Mouse (Mus musculus) frontal cortex, postnatal 14 days (tissue): ENCODE measurements at regions not wholly inside any gene's neighbourhood (a gene's known extent, or its start where the extent isn't known, plus 50 kb on each side); places are given as distances from the start of the nearest gene placed in this dataset.

Experiments
- DNase-seq, 2 experiments: peaks; one replicate each; pipeline ENCODE4 v3.0.0; 2022; ENCODE audit warnings: low spot score in 2 of 2

DNA sequence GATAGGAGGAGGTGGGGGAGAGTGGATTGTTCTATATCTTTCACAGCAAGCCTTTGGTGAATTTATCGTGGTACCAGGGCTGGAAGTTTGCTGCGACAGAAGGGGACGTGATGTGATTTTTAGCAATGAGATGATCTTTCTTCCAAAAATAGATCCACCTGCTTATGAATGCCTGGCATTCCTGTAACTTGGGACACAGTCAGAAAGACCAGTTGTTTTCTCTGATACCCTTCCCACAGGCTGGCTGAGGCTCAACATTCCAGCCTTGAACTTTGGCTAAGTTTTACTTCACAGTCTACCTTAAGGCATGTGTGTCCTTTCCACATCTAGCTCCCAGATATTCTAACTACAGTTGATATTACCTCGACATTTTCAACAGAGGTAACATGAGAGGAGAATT is 1434.1 kb downstream of the Slc22a22 start:
- no peak for DNase-seq

DNA sequence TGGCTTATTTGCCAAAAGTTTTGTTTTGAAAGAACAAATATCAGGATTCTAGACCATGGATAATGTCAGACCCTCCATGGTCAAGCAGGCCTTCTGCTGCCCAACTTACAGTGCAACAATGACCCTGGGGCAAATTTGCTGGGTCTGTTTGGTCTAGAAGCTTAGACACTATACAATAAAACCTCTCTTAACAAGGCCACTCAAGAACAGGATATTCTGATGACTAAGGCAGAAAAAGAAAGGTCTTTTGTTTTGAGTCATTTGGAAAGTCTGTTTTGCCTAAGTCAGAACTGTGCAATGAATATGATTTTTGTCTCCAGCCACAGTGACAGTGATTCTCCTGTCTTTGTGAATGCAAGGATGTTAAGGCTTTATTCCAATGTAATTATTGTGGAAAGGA is 1435.0 kb downstream of the Slc22a22 start:
- no peak for DNase-seq

DNA sequence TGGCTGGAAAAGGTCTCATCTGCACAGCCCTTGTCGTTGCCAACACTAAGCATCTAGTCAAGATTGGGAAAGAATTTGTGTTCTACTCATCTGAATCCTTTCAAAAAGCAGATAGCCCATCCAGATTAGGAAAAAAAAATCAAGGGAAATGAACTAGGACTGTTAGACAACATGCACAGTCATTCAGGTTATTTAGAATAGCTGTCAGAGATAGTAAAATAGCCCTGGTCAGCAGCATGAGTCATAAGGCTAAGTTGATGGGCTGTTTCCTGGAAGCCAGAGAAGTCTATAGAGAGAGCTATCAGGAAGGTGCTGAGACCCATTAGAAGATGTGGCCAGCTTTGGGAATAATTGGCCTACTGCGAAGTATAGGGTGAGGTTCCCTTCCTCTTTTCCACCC is 1447.4 kb downstream of the Slc22a22 start:
- DNase-seq, result no peak

DNA sequence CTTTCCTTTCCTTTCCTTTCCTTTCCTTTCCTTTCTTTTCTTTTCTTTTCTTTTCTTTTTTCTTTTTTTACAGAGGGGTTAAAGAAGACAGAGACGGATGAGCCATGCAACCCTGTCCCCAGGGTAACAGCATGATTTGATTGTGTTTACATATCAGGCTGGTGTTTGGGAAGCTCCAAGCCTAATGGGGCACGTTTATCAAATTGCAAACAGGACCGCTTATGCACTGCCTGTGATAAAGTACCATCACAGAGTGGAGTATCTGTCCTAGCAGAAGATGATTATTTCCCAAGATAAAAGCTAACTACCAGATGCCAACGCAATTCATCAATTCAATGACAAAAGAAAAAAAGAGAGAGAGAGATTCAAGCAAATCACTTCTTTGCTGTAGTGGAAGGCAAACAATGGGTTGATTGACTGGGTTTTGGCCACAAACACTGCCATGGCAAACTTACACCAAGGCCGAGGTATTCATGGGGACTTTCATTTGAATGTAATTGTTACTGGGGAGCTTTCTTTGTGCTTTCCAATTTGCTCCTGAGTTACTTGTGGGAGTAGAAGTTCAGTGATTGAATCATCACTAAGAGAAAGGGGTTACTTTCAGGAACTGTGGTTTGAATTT is 1450.1 kb downstream of the Slc22a22 start:
- no peak for DNase-seq

DNA sequence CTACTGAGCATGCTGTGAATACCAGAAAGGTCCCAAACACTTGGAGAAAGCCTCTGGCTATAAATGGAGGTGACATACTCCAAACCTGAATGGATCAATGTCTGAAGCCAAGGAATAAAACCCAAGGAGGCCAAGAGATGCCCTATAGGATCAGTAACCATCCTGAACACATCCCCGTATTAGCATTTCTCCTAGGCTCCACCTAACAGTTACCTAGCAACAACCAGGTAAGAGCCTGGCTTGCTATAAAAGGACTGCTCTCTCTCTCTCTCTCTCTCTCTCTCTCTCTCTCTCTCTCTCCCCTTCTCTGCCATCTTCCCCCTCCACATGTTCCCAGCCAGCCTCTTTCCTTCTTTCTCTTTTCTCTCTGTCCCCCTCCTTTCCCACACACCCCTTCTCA is 1452.7 kb downstream of the Slc22a22 start:
- no peak for DNase-seq

DNA sequence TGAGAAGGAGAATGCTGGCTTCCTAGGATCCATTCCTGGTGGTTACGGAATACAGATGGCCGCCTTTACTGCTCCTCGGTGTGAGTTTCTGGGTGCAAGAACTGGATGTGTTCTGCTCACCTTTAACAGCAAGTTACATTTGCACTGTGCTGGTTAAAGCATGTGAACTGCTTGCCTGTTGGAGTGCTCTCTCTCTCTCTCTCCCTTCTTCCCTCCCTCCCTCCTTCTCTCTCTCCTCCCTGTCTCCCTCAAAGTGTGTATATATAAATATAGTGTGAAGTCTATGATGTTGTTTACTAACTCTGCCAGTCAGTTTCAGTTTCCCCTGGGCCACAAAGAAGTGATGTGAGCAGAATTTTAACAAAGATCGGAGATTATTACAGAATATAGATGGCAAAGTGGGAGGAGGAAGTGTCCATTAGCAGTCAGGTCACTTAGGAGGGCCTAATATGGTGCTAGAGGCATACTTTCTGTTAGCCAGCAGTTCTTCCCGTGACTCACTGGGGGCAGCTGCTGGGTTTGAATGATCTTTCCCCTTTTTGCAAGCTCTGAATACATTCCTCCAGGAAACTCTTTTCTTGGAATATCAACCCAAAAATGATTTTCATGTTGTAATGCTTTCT is 1453.5 kb downstream of the Slc22a22 start:
- DNase-seq, result no peak

DNA sequence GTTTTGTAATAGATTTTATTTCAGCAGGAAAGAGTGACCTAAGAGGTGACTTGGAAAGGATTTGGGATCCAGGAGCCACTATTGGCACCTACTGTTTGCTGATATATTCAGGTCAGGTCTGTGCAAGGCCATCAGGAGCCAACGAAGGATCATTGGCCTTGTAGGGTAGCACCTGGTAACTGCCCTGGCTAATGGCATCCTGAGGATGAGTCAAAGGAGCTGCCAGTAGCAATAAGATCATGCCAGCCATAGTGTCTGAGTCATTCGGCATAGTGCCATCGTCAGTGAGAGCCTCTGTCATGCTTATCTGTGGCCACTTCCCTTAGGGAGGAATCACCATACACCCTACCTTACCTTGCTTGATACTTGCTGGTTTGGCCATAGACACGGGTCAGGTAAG is 1455.1 kb downstream of the Slc22a22 start:
- DNase-seq, result no peak

DNA sequence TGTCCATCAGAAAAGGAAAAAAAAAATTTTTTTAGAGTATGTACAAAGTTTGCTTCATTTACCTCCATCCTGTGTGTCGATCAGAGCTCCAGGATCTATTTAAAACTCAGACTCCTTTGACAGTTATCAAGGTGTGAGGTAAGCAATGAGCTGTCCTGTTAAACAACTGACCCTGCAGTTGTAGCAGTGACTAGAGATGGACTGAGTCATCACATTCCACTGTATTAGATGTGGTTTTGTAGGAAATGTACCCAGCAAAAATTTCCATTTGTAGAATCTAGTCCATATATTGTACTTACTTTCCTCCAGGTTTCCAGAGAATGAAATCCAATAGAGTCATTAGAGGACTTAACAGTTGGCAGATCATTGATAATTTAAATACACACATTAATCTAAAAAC is 1459.3 kb downstream of the Slc22a22 start:
- no peak for DNase-seq

DNA sequence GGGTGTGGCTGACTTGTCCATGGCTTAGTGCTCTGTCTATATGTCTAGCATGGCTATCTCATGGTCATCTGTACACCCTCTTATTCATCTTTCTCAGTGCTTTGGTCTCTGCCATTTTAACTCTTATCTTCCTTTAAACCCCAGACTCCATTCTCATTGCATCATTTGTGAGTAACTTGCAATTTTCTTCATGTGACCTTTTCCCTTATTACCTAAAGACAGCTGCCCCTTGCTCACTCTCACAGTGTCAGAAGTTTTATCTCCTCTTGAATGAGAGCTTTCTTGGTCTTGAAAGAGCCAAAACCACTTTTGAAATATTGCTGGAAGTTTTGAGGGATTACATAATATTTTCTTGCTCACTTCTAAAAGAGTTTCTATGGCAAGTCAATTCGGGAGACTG is 1459.9 kb downstream of the Slc22a22 start:
- DNase-seq, result no peak

DNA sequence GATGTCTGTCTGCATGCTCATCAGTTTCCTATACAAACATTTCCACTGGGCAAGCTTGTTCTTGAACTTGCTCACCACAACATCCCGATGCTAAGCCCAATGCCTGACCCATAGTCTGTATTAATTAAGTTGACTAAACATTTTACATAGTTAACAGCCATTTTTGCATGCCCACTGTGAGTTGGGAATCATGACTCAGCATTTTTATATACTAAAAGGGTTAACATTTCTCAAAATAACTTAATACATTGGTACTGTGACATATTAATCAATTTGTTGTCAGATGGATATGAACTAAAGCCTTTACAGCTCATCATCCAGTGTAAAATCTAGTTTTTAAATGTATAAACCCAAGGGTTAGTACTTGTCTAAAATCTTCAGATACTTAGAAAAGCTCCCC is 1461.4 kb downstream of the Slc22a22 start:
- DNase-seq, result no peak

DNA sequence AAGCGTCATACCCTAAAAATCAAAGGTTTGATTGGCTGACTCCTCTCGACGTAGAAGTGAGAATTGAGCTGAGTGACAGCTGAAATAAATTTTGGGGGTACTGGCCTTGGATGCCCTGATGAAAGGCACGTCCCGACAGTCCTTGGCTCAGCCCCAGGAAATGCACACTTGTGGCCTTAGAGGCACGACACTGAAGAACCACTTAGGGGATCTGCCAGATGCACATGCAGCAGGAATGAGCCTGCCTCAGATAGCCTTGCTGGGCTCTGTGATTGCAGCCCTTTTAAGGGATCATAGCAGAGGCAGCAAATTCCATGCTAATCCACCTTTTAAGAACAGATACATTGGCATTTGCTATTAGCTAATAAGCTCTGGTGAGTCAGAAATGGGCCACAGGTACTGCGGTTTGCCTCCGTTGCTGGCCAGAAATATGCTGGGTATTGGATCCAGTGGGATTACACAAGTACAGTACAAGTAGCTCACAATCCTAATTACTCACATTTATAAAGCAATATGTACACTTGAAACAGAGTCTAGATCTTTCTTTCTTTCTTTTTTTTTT is 1463.3 kb downstream of the Slc22a22 start:
- DNase-seq, result no peak

DNA sequence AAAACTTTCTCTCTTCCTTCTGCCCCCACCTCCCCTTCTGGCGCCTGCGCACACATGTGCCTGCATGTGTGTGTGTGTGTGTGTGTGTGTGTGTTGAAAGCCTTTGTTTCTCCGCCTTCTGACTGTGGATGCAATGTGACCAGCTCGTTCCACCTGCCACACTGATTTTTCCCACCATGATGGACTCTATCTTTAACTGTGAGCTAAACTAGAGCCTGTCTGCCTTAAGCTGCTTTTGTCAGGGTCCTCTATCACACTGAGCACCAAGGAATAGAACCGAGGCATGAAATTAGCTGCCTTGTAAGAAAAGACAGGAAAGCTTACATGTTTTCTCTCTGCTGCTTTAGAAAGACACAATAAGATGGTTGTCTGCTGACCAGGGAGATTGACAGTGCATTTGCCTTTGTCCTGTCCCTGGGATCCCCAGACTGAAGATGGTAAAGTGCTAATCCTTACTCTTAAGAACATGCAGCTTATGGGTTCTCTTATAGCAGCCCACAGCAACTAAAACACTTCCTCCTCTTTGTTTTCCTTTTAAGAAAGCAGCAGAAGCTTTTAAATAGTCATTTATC is 1468.7 kb downstream of the Slc22a22 start:
- no peak for DNase-seq

DNA sequence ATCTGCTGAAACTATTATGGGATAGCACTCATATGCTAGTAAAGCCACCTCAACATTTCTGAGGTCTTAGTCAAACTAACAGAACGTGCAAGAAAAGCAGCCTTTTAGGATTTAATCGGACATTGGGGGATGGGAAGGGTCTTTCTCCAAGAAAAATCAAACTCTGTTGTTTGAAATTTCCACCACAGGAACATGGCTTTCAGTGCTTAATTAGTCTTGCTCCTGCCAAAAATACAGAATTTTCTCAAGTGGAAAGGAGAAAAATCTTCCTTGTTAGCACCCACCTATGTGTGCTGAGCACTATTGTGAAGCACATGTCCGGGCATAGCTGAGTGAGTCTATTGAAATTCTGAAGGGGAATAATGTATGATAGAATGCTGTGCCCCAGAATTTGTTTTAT is 1470.0 kb downstream of the Slc22a22 start:
- DNase-seq, result no peak

DNA sequence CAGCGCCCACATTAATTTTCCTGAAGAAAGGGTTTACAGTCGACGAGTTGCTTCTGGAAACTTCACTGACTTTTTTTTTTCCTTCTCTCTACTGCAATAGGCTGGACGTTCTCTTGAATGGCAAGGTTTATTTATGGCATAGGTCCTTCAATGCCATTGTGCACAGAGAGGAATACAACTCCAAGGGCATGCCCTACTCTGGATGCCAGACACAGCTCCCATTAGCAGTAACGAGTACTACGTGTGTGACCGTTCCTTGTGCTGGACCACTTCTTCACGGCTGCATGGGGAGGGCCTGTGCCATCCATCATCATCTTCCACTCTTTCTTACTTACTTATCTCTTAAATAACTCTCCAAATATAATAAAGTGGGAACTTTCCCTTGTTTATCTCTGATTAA is 1472.1 kb downstream of the Slc22a22 start:
- no peak for DNase-seq

DNA sequence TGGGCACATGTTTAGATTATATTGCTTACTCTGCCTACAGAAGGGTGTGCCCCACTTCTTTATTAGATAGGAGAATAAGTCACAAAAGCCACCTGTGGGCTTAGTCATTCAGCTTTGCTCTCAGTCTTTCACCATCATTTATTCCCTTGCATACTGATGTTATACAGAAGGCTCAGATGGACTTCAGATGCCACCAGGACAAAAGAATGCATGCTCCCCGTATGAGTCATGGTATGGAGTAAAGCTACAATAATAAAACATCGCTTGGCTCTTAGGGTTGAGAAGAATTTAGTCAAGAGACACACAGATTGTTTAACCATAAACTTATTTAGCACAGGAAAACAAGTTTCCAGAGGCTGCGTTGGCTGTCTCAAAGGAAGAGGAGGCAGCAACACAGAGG is 1473.5 kb downstream of the Slc22a22 start:
- no peak for DNase-seq

DNA sequence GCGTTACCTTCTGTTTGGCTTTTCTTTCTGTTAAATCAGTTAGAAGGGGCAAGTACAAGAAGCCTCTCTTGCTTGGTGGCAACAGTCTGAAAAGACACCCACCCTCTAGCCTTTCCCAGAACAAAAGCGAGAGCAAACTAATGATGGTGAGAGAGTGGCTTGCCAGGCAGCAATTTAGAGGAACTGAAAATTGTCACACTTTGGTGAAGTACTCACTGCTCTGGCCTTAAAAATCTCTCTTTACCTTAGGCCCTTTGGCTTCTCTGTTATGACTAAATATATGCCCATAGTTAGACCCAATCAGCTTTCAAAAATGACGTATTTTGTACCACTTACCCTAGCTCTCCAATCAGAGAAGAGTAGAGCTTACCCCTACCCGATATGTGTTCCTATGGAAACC is 1477.8 kb downstream of the Slc22a22 start:
- no peak for DNase-seq

DNA sequence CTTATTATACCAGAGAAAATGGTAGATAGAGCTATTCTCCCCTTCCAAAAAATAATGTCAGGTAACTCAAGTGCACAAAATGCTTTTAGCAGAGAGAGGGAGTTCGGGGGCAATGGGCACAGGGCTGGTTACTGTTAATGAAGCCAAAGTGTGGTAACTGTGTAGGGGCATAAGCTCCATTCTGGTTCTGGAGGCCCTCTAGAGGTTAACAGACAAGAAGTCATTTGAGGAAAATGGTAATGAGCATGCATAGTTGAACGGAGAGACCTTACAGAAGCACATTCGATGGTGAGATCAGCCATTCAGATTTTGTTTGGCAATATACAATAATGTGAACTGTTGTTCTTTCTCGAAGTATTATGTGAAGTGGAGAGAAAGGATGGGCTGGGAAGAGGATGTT is 1479.4 kb downstream of the Slc22a22 start:
- DNase-seq, result no peak

DNA sequence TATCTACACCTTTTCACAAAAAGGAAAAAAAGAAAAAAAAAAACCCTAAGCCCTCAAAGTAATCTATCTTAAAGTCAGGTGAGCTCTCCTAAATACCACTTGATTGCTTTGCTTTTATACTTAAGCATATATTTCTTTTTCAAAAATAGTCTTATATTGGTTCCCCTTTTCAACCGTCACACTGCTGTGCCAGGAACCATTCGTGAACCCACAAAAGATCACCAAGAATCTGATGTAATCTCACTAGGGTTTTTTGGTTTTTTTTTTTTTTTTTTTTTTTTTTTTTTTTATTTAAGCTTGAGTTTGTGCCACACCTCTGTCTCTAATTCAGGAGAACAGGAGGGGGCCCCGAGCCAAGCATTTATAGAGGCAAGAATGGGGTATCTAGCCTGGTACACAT is 1482.7 kb downstream of the Slc22a22 start:
- DNase-seq, result no peak

DNA sequence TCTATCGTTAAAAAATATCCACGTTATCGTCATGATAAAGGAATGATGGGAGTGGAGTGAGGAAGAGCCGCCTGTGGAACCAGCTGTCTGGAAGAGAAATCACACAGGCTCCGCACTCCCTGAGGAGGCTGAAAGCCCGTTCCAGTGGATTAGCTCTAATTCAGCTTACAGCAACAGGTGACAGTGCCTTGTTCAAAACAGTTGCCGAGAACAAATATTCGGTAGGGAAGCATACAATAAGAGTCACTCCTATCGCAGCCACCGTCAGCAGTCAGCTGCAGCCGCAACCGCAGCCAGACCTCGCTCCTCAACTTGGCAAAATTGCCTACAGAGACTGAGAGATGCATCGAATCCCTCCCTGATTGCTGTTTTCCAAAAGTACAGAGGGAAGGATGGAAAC is 1501.6 kb downstream of the Slc22a22 start:
- DNase-seq, result no peak

DNA sequence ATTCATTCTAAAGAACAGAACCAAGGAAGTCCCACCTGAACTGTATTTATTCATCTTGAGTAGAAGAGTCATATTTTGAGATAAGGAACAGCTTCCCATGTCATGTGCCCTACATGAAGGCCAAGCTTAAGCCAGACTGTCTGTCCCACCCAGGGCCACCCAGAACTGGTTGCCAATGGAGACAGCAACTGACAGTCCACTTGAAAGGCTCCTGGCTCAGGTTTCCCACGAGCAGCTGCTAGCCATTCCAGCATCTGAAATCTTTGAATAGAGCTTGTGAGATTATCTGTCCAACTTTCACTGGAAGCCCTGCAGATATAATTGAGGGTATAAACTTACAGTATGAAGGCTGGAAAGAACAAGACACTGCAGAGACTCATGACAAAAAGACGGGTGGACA is 1510.6 kb downstream of the Slc22a22 start:
- no peak for DNase-seq

DNA sequence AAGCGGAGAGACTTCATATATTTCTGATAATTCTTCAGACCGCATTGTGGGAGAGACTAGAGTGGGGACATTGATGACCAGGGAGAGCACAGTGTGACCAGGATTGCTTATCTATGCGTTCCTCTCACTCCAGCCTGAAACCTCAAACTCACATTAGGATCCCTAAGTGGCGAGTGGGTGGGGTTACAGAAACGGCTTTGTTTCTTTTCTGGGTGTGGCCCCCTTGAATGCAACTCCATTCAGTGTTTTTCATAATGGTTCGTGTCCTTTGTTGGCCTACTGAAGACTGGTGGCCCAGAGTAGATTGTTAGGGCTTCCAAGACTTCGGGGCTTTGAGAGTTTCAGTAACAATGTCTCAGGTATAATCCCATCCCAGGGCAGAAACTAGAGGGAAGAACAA is 1512.1 kb downstream of the Slc22a22 start:
- no peak for DNase-seq

DNA sequence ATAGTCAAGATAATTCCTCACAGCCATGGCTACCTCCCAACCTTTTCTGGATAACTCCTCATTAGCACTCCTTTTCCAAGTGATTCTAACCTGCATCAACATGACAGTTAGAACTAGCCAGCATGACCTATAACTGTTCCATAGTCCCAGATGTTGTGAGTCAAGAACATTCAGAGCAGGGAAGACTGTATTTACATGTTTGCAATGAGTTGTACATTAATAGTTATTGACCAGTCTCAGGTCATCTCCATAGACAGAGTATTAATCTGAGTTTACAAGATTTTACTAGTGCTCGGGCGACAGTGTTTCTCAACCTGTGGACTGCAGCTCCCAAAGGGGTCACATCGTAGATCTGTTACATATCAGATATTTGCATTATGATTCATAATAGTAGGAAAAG is 1515.3 kb downstream of the Slc22a22 start:
- no peak for DNase-seq
